Mouse (Mus musculus): ENCODE measurements around the gene 1700010B08Rik. TPM values are rescaled to one million over a fixed set of nuclear protein-coding genes. Genes with fewer than 3 reads are reported as not detected.

Gene 1700010B08Rik
- polyA plus RNA-seq, 1 experiment from 2014 or later = not detected

- Histone ChIP-seq H3K4me3 (no peak overlapping the region), H3K4me1 (peaks cover 15% of the 10 kb centered on the region), H3K36me3 (no peaks in the 10 kb centered on the region), H3K27ac (no peak overlapping the region), H3K9ac (no peak overlapping the region), H3K9me3 (0 out of 2 replicates have a peak, but pooled peaks cover under 1% of the 10 kb centered on the region), H3K4me2 (replicated peaks) (no peak overlapping the region; the same call in 1 of the 2 replicates), H3K27me3 (replicated peaks) (no peaks in the 10 kb centered on the region)
- peak; percentile 79; the same call in 1 of the 2 replicates for ATAC-seq (ENCODE audit: low FRiP score, low read depth)
- WGBS = 24% methylated on average over 15 of the region's 15 CpGs
These were observed 6.0 kb downstream of the 1700010B08Rik start for GRCm38 (mm10) chr2:173724940-173725807.

- H3K36me3 ChIP-seq = no peaks in the 10 kb centered on the region
- H3K27me3 ChIP-seq (replicated peaks) = no peaks in the 10 kb centered on the region
- H3K9me3 ChIP-seq = no peaks in the 10 kb centered on the region
- peaks cover 21% of the 10 kb centered on the region for H3K4me1 ChIP-seq
- H3K4me3 ChIP-seq = no peak overlapping the region
- no peak for ATAC-seq (ENCODE audit: low FRiP score, low read depth)
- 76% methylated on average over 4 of the region's 4 CpGs for WGBS
- H3K4me2 ChIP-seq (replicated peaks) = no peak overlapping the region
- no peak overlapping the region for H3K9ac ChIP-seq
- H3K27ac ChIP-seq = no peak overlapping the region
These were observed 6.6 kb downstream of the 1700010B08Rik start for GRCm38 (mm10) chr2:173725819-173726218.

GRCm38 (mm10) chr2:173730444-173730966 is 11.3 kb downstream of the 1700010B08Rik start:
- H3K4me1 ChIP-seq = peaks cover 11% of the 10 kb centered on the region
- 3% methylated on average over 9 of the region's 9 CpGs for WGBS
- no peak overlapping the region for H3K4me3 ChIP-seq
- no peaks in the 10 kb centered on the region for H3K9me3 ChIP-seq
- no peak overlapping the region for H3K9ac ChIP-seq
- no peaks in the 10 kb centered on the region for H3K27me3 ChIP-seq (replicated peaks)
- H3K36me3 ChIP-seq = no peaks in the 10 kb centered on the region
- H3K27ac ChIP-seq = no peak overlapping the region
- peak; percentile 83 for ATAC-seq (ENCODE audit: low FRiP score, low read depth)
- H3K4me2 ChIP-seq (replicated peaks) = 0 out of 2 replicates have a peak overlapping the region, but pooled peaks have one; percentile 7

GRCm38 (mm10) chr2:173734426-173734825 is 15.2 kb downstream of the 1700010B08Rik start:
- H3K9me3 ChIP-seq = no peaks in the 10 kb centered on the region
- H3K4me1 ChIP-seq = peaks cover 22% of the 10 kb centered on the region
- H3K27me3 ChIP-seq (replicated peaks) = no peaks in the 10 kb centered on the region
- no peak overlapping the region for H3K4me3 ChIP-seq
- no peak overlapping the region for H3K27ac ChIP-seq
- H3K36me3 ChIP-seq = 0 out of 2 replicates have a peak, but pooled peaks cover 3% of the 10 kb centered on the region
- WGBS = 70% methylated on average over 2 of the region's 2 CpGs
- ATAC-seq (ENCODE audit: low FRiP score, low read depth) = no peak
- no peak overlapping the region for H3K9ac ChIP-seq
- H3K4me2 ChIP-seq (replicated peaks) = no peak overlapping the region

- Histone ChIP-seq H3K4me3 (peak within 1 kb of the TSS; percentile 92), H3K4me1 (peaks cover 25% of the 10 kb centered on the region), H3K4me2 (replicated peaks) (peak within 1 kb of the TSS; percentile 81), H3K27me3 (replicated peaks) (no peaks in the 10 kb centered on the region), H3K36me3 (0 out of 2 replicates have a peak, but pooled peaks cover 3% of the 10 kb centered on the region), H3K27ac (no peak within 1 kb of the TSS), H3K9ac (peak within 1 kb of the TSS; percentile 81), H3K9me3 (no peaks in the 10 kb centered on the region)
- ATAC-seq (ENCODE audit: low FRiP score, low read depth) = peak; percentile 96
- 1% methylated on average over 70 of the region's 70 CpGs for WGBS
These were observed 18.2 kb downstream of the 1700010B08Rik start, which contains the start of gene Vapb for GRCm38 (mm10) chr2:173737222-173737989. Gene Vapb, plus strand, starts transcription at chr2:173737511.

- Histone ChIP-seq H3K4me1 (peaks cover 31% of the 10 kb centered on the region), H3K9ac (peak overlapping the region; percentile 81), H3K4me3 (peak overlapping the region; percentile 92), H3K4me2 (replicated peaks) (peak overlapping the region; percentile 81), H3K9me3 (no peaks in the 10 kb centered on the region), H3K27me3 (replicated peaks) (no peaks in the 10 kb centered on the region), H3K36me3 (0 out of 2 replicates have a peak, but pooled peaks cover 3% of the 10 kb centered on the region), H3K27ac (no peak overlapping the region)
- whole genome bisulfite sequencing = 86% methylated on average over 9 of the region's 9 CpGs
- ATAC-seq (ENCODE audit: low FRiP score, low read depth) = no peak
These were observed 19.0 kb downstream of the 1700010B08Rik start for GRCm38 (mm10) chr2:173738232-173738631.

- no peak overlapping the region for H3K4me2 ChIP-seq (replicated peaks)
- no peak overlapping the region for H3K9ac ChIP-seq
- ATAC-seq (ENCODE audit: low FRiP score, low read depth) = no peak
- H3K4me1 ChIP-seq = peaks cover 31% of the 10 kb centered on the region
- 91% methylated on average over 7 of the region's 7 CpGs for WGBS
- no peaks in the 10 kb centered on the region for H3K27me3 ChIP-seq (replicated peaks)
- no peak overlapping the region for H3K27ac ChIP-seq
- no peaks in the 10 kb centered on the region for H3K9me3 ChIP-seq
- no peak overlapping the region for H3K4me3 ChIP-seq
- 0 out of 2 replicates have a peak, but pooled peaks cover 3% of the 10 kb centered on the region for H3K36me3 ChIP-seq
These were observed 19.9 kb downstream of the 1700010B08Rik start for GRCm38 (mm10) chr2:173739107-173739506.

- H3K9ac ChIP-seq = no peak overlapping the region
- no peak overlapping the region for H3K4me2 ChIP-seq (replicated peaks)
- no peak overlapping the region for H3K27ac ChIP-seq
- no peak overlapping the region for H3K4me3 ChIP-seq
- H3K4me1 ChIP-seq = peaks cover 31% of the 10 kb centered on the region
- peaks cover 6% of the 10 kb centered on the region; the same call in 1 of the 2 replicates for H3K36me3 ChIP-seq
- no peak for ATAC-seq (ENCODE audit: low FRiP score, low read depth)
- no peaks in the 10 kb centered on the region for H3K27me3 ChIP-seq (replicated peaks)
- 41% methylated on average over 13 of the region's 13 CpGs for WGBS
- no peaks in the 10 kb centered on the region; the same call in 1 of the 2 replicates for H3K9me3 ChIP-seq
These were observed 22.9 kb downstream of the 1700010B08Rik start for GRCm38 (mm10) chr2:173742090-173742489.

- Histone ChIP-seq H3K27ac (no peak overlapping the region), H3K36me3 (peaks cover 8% of the 10 kb centered on the region; the same call in 1 of the 2 replicates), H3K9me3 (no peaks in the 10 kb centered on the region; the same call in 1 of the 2 replicates), H3K27me3 (replicated peaks) (no peaks in the 10 kb centered on the region), H3K4me2 (replicated peaks) (no peak overlapping the region), H3K4me3 (no peak overlapping the region), H3K9ac (no peak overlapping the region), H3K4me1 (peaks cover 31% of the 10 kb centered on the region)
- ATAC-seq (ENCODE audit: low FRiP score, low read depth) = no peak
- 66% methylated on average over 9 of the region's 9 CpGs for WGBS
These were observed 23.5 kb downstream of the 1700010B08Rik start for GRCm38 (mm10) chr2:173742744-173743143.

- no peak overlapping the region for H3K4me3 ChIP-seq
- no peak overlapping the region for H3K4me2 ChIP-seq (replicated peaks)
- H3K27ac ChIP-seq = no peak overlapping the region
- H3K27me3 ChIP-seq (replicated peaks) = no peaks in the 10 kb centered on the region
- no peak overlapping the region for H3K9ac ChIP-seq
- H3K9me3 ChIP-seq = no peaks in the 10 kb centered on the region; the same call in 1 of the 2 replicates
- peaks cover 4% of the 10 kb centered on the region; the same call in 1 of the 2 replicates for H3K36me3 ChIP-seq
- no peak for ATAC-seq (ENCODE audit: low FRiP score, low read depth)
- 89% methylated on average over 7 of the region's 7 CpGs for WGBS
- H3K4me1 ChIP-seq = peaks cover 19% of the 10 kb centered on the region
These were observed 25.0 kb downstream of the 1700010B08Rik start for GRCm38 (mm10) chr2:173744070-173744815.

GRCm38 (mm10) chr2:173748961-173749659 is 29.9 kb downstream of the 1700010B08Rik start:
- Histone ChIP-seq H3K36me3 (peaks cover 4% of the 10 kb centered on the region; the same call in 1 of the 2 replicates), H3K4me1 (no peaks in the 10 kb centered on the region), H3K9ac (no peak overlapping the region), H3K4me2 (replicated peaks) (no peak overlapping the region), H3K9me3 (no peaks in the 10 kb centered on the region; the same call in 1 of the 2 replicates), H3K4me3 (no peak overlapping the region), H3K27ac (no peak overlapping the region), H3K27me3 (replicated peaks) (no peaks in the 10 kb centered on the region)
- WGBS = 92% methylated on average over 2 of the region's 2 CpGs
- ATAC-seq (ENCODE audit: low FRiP score, low read depth) = no peak

All from neural tube, embryonic 12.5 days (tissue).